Mouse (Mus musculus) gastrocnemius, postnatal 36 days (tissue): ENCODE results near the gene Zfp217. TPM values are rescaled to one million over a fixed set of nuclear protein-coding genes. Genes with fewer than 3 reads are reported as not detected.

Source experiments
- DNase-seq, 2 experiments: peaks; one replicate each; pipeline ENCODE4 v3.0.0; 2022
- intact Hi-C: fragments of 180-260 bp; cut with DNase I; formaldehyde crosslinking; loops from one replicate; pipeline ENCODE4 v1.15.1; 2025
- total RNA-seq, 2 experiments: library from RNA; stranded (reverse); gene quantifications; 2 replicates each; pipeline ENCODE4 v1.2.3; 2021

The Zfp217 gene
- total RNA-seq, 2 experiments from 2014 or later: 4.3 to 5.7 TPM

DNA sequence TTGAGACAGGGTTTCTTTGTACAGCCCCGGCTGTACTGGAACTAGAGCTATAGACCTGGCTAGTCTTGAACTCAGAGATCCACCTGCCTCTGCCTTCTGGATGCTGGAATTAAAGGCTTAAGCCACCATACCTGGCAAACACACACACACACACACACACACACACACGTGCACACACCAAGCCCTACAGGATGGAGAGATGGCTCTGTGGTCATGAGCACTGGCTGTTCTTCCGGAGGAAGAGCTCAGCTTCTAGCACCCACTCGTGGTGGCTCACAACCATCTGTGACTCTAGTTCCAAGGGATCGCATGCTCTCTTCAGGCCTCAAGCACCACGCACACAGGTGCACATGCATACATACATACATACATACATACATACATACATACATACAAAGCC, 43.5 kb downstream of the Zfp217 start:
- intact Hi-C loops: loop anchor here (5.0 kb wide), 1 partner anchor 1042 kb away; no protein-coding TSS in a partner anchor
- DNase-seq: no peak

DNA sequence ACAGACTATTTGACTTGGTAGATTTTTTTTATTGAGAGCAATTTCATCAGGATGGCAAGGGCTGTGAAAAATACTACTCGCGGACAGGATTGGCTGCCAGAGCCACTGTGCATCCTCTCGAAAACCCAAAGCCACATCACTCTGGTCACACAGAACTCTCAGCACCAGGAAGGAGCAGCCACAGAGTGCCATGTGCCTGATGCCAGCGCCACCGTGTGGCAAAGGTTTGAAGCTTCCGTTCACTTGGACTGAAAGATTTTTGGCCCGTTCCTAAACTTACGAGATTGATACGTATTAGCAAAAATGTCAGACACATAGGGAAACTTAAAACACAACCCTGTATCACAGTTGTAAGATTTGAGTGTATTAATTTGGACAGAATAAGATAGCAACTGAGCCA, 44.1 kb downstream of the Zfp217 start:
- intact Hi-C loops: loop anchor here (5.0 kb wide), 1 partner anchor 1042 kb away; no protein-coding TSS in a partner anchor
- peak in 1 of 2 experiments; percentile 28 for DNase-seq

DNA sequence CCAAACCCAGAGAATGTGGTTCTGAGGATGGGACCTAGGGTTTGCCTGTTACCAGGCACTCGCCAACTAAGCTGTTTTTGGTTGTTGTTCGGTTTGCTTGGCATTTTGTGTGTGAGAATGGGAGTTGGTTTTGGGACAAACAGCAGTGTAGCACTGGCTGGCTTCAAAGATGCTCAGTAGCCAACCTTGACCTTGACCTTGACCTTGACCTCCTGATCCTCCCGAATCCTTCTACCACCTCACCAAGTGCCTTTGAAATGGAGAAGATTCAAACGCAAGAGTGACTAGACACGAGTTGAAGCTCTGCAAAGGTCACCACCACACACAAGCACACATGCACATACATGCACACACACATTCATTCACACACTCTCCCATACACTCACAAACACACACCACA, 44.6 kb downstream of the Zfp217 start:
- no peak for DNase-seq
- intact Hi-C loops: loop anchor here (5.0 kb wide), 1 partner anchor 1041 kb away; no protein-coding TSS in a partner anchor

DNA sequence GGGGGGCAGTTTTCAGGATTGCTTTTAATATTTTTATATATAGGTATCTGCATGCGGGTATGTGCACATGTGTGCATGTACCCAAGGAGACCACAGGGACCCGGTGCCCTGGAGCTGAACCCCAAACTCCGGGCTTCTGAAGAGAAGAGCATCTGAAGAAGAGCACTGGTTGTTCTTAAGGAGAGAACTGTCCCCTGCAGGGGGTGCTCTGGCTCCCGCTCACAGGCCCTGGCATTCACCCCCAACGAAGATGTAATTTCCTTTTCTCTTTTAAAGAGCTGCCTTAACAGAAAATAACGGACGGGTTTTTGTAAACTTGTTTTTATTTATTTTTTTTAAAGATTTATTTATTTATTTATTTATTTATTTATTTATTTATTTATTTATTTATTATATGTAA, 46.0 kb downstream of the Zfp217 start:
- intact Hi-C loops: loop anchor here (5.0 kb wide), 1 partner anchor 1040 kb away; no protein-coding TSS in a partner anchor
- no peak for DNase-seq

DNA sequence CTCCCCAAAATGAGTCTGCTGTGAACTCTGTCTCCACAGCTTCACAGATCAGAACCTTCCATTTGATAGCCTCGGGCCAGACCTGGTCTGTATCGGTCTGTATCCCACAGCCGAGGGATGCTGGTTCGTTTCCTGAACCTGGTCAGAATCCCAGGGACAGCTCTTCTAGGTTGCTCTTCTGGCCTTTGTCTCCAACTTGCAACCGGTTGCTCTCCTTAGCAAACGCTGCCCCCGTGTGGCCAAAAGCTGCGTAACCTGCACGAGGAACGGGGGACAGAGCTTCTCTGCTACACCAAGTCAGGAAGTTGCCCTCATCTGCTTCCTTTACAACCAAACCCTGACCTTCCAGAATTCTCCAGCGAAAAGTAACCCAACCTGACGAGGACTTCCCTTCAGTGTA, 46.8 kb downstream of the Zfp217 start:
- peak; percentile 92 to 95 for DNase-seq
- intact Hi-C loops: loop anchor here (5.0 kb wide), 1 partner anchor 1039 kb away; no protein-coding TSS in a partner anchor

DNA sequence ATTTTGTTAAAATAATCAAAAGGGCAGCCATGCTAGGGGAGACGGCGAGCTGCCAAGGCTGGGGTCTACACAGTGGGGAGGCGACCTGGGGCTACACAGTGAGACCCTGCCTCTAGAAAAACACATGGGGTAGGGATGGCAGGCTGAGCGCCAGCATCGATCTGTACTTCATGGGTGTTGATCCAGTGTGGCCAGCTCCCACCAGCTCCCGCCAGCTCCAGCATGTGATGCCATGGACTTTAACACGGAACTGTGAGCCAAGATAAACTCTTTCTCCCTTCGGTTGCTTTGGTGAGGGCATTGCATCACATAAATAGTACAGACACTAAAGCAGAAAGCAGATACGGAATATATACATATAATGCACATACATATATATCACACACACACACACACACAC, 53.0 kb downstream of the Zfp217 start:
- DNase-seq: no peak
- intact Hi-C loops: no loop called here

DNA sequence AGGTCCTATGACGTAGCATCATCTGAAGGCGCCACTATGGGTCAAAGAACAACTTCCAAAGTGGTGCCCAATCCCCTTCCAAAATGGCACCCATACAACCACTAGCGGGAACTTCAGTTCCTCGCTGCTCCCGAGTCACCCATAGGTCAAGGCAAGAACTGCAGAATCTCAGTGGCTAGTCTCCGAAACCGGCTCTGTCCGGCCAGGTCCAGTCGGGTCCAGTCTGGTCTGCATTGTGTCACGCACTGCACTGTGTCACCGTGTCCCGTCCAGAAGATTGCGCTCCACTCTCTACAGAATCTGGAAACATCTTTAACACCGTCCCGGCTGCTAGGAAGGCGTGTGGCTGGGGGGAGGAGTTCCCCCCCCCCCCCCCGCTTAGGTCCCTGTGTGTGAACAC, 53.7 kb downstream of the Zfp217 start:
- intact Hi-C loops: no loop called here
- no peak for DNase-seq

DNA sequence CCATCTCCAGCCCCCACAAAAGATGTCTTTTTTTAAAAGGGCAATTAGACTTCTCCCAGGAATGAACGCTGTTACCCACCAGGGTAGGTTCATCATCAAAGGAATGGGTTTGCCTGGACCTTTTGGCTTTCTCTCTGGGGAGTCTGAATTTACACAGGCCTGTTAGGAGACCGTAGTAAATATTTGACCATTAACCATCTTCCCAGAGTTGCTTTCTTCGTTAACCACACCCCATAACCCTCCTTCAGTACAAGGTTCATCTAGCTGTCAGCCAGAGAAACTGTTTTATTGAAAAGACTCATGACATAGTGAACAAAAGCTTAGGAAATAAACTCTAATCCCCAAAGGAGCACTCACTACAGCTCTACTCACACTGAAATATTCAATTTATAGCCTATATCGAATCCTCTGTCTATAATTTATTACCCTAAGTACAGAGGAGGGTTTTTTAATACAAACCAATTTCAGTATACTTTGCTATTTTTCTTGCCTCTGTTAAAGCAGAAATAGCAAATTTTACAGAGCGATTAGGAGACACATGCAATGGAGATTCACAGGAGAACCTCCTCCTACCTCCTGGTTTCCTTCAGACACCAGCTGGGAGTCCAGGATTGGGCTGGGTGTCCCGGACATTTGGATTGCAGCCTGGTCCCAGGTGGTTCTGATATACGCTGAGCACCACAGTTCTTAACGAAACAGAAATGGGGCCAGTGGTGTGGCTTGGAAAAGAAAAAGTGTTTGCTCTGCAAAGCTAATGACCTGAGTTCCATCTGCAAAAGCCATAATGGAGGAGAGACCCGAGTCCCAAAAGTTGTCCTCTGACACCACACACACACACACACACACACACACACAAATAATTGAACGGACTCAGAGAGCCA, 56.1 kb downstream of the Zfp217 start:
- intact Hi-C loops: no loop called here

DNA sequence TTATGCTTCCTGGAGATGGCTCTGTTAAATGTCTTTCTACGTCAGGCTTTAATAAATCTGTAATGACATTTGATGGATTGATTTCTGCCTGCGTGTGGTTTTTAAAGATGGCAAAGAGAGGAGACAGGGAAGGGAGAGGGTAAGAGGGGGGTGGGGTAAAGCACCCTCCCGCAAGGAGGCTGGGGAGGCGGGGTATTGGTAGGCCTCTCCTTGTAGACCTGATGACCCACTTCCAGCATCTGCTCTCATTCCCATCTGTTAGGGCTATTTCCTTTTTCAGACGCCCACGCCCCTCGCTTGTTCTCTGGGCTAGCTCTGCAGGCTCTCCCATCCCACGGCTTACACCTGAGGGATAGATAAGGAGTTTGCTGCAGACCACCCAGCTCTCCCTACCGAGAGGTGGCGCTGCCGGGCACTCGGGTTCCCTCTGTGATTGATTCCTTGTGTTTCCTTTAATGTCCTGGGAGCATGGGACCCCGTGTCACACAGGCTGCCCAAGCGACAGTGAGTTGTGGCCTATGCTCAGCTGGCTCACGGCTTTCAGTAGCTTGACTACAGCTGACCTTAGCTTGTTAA, 69.4 kb downstream of the Zfp217 start:
- DNase-seq: no peak
- intact Hi-C loops: no loop called here

More for the DNA sequence above, 56.1 kb downstream of the Zfp217 start:
- DNase-seq: no peak

DNA sequence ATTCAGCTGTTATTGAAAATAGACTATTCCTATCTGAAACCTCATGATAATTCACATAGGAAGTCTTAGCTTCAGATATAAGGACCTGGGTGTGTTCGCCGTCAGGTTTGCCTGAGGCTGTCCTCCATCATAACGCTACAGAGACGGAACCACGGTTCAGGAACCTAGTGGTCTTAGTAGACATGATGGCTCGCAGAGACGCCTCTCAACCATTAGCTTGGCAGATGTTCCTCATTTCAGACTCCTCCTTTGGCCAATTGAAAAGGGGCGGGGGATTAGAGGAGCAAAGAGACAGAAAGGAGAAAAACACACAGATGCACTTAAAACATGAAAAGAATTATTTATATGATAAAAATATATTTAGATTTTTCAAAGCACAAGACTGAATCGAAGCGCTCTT, 69.9 kb downstream of the Zfp217 start:
- intact Hi-C loops: no loop called here
- DNase-seq: no peak

DNA sequence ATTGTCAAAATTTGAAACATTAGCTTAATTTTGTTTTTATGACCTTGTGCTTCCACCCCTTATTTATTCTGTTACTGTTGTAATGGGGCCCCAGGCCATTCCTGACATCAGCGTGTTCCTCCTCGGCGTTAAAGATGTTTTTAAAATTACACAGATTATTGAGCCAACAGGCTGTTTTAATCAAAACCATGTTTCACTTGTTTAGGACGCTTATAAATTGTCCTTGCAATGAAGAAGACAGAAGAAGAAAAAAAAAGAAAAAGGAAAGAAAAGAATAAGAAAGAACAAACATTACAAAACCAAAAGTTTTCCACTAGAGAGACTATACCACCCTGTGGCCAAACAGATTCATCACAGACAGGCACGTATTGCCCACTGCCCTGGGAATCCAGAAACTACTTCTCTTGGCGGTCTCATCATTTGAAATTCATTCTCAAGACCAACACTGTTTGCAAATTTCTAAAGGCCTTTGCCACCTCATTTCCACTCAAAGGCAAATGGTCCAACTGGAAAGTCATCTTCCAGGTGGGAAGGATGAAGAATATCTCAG, 70.9 kb downstream of the Zfp217 start:
- intact Hi-C loops: no loop called here
- DNase-seq: no peak

DNA sequence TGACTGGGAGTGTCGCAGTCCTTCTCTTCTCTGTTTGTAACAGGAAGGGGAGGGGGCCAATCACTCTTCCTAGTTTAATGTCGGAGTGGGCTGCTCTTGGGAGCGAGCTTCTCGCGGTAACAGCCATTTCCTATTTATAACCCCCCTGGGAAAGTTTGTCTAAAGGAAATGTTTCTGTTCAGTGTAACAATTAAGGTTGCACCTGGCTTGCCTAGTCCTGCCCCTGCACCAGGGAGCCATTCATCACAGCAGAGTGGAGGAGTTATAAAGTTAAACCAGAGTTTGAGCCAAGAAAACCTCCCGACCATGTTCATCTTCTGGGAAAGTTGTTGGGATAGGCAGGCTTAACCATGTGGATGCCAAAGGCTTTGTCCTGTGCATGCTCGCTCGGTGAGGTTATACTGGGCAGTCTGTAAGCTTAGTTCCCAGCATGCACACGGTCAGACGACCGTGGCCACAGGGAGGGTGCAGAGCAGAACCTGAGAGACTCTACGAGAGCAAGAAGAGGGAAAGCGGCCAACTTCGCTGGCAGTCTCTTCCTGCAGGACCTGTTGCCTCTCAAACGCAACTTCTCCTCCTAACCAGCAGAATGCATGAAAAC, 77.2 kb downstream of the Zfp217 start:
- DNase-seq: peak in 1 of 2 experiments; percentile 48
- intact Hi-C loops: no loop called here

DNA sequence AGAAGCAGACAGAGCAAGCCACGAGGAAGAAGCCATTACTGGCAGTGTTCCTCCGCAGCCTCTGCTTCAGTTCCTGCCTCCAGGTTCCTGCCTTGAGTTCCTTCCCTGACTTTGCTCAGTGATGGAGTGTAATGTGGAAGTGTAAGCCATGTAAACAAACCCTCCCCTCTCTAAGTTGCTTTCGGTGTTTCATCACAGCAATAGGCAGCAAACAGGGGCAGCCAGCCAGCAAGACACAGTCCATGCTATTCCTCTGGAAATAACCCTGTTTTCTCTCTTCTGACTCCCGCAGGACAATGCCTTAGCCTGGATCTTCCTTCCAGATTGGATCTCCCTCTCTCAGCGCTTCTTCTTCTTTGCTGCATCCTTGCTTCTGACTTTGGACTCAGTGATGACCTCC, 77.9 kb downstream of the Zfp217 start:
- intact Hi-C loops: no loop called here
- DNase-seq: peak in 1 of 2 experiments; percentile 40

DNA sequence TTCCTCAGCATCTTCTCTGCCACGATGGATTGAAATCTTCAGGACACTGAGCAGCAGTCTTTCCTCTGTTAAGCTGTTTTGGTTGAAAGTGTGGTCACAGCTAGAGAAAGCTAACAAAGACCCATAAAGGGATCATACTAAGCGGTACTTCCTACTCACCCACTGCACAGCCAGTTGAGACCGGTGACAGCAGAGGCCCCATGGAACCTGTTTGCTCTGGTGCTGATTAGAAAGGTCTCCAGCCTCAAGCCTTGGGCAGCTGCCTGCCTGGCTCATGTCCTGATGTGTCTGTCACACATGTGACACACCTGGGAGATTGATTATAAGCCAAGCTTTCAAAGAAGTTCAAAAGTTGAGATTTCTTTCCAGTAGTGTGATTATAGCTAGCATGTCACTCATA, 85.5 kb downstream of the Zfp217 start:
- intact Hi-C loops: no loop called here
- DNase-seq: no peak

DNA sequence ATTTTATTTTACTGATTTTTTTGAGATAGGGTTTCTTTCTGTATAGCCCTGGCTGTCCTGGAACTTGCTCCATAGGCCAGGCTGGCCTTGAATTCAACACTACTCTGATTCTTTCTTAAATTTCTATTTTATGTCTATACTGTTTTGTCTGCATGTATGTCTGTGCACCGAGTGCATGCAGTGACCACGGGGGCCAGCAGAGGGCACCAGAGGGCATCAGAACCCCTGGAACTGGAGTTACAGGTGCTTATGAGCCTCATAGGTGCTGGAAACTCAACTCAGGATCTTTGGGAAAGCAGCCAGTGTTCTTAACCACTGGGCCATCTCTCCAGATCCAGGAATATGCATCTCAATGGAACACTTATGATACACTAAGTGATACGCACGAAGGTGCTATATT, 87.8 kb downstream of the Zfp217 start:
- intact Hi-C loops: no loop called here
- DNase-seq: peak in 1 of 2 experiments; percentile 33

DNA sequence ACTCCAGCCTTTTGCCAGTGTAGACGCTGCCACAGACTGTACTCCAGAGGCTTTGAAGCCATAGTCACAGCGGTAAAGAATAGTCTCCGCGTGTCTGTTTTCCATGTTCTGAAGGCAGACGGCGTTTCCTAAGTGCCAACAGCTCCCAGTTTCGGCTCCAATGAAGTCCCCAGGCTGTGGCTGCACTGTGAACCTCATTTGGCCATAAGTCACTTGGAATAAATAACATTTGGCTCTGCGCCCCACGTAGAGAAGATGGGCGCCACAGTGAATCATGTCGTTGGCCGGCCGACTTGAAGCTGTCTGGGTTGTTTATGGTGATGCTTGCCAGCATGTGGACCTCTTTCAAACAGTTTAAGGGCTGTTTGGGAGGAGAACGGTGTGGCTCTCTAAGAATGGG, 89.1 kb downstream of the Zfp217 start:
- DNase-seq: peak in 1 of 2 experiments; percentile 29
- intact Hi-C loops: no loop called here
